Mouse (Mus musculus) forebrain, embryonic 16.5 days (tissue): ENCODE data around the gene Serinc2. TPM values are rescaled to one million over a fixed set of nuclear protein-coding genes. Genes with fewer than 3 reads are reported as not detected.
"Not testable (repeated sequence)": the region's sequence is repeated elsewhere in the genome, so short reads cannot be mapped to it uniquely, and the experiment has no call there.

Experiments
- ATAC-seq: fragments of 200-750 bp; cut with Nextera tagmentation; 2 replicates; pipeline ENCODE4 v1.8.0; 2017; ENCODE audit warnings: mild to moderate bottlenecking, moderate library complexity
- H3K27ac ChIP-seq: fragments of 300-500 bp; sonication (generic); 2 replicates; pipeline ENCODE4 v1.5.1; 2014; ENCODE audit warnings: low read length, control low read depth
- H3K27me3 ChIP-seq: fragments of 300-500 bp; sonication (generic); replicated peaks from 2 replicates; pipeline ENCODE4 v1.6.1; 2014; ENCODE audit warnings: low read length; ENCODE audit not compliant: control insufficient read depth, insufficient read depth
- H3K36me3 ChIP-seq: fragments of 300-500 bp; sonication (generic); 2 replicates; pipeline ENCODE4 v1.6.1; 2014; ENCODE audit not compliant: control insufficient read depth, insufficient read depth
- H3K4me1 ChIP-seq: fragments of 300-500 bp; sonication (generic); replicated peaks from 2 replicates; pipeline ENCODE4 v1.6.1; 2014; ENCODE audit warnings: low read length; ENCODE audit not compliant: control insufficient read depth, insufficient read depth
- H3K4me2 ChIP-seq: fragments of 300-500 bp; sonication (generic); 2 replicates; pipeline ENCODE4 v1.6.1; 2014; ENCODE audit warnings: mild to moderate bottlenecking, low read length, control low read depth
- H3K4me3 ChIP-seq: fragments of 300-500 bp; sonication (generic); replicated peaks from 2 replicates; pipeline ENCODE4 v1.5.1; 2014; ENCODE audit warnings: mild to moderate bottlenecking, low read length, control low read depth
- H3K9ac ChIP-seq: fragments of 300-500 bp; sonication (generic); replicated peaks from 2 replicates; pipeline ENCODE4 v1.6.1; 2014; ENCODE audit warnings: low read depth, low read length, control low read depth
- H3K9me3 ChIP-seq: fragments of 300-500 bp; sonication (generic); 2 replicates; pipeline ENCODE4 v1.6.1; 2016; ENCODE audit warnings: low read length; ENCODE audit not compliant: control insufficient read depth
- WGBS: fragments of 180-500 bp; shearing (Covaris S2); extraction: QIAGEN DNeasy Blood & Tissue Kit; methylation state at CpG from one replicate; pipeline ENCODE4 v1.1.7; 2014; 5-methylcytosine and 5-hydroxymethylcytosine counted together
- polyA plus RNA-seq: library from polyadenylated mRNA; unstranded; fragments of >200 nt; fragmentation: Nextera tagmentation; extraction: Ambion mirVana; gene quantifications from 2 replicates; pipeline ENCODE4 v1.2.1, GENCODE M21; 2015

Gene Serinc2
- polyA plus RNA-seq, 1 experiment from 2014 or later = 80.2 TPM

DNA sequence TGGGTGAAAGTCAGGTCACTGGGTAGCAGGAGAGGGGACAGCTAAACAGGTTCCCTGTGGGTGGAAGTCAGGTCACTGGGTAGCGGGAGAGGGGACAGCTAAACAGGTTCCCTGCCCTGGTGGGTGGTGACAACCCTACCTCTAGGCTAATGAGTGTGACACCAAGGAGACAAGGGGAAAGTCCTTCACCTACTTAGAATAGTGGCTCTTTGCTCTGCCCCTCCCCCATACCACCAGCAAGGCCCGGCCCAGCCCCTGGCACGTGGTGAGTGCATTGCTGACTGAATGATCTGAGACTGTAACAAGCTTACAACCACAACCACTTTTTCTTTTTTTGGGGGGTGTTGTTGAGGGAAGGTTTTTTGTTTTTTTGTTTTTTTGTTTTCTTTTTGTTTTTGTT is 27.2 kb downstream of the Serinc2 start:
- no peak overlapping the region for H3K4me3 ChIP-seq
- WGBS = 51% methylated on average over 3 of the region's 3 CpGs
- no peak overlapping the region for H3K9ac ChIP-seq
- no peak for ATAC-seq
- no peaks in the 10 kb centered on the region for H3K4me1 ChIP-seq
- H3K27me3 ChIP-seq = no peaks in the 10 kb centered on the region
- H3K9me3 ChIP-seq = no peaks in the 10 kb centered on the region
- H3K36me3 ChIP-seq = peaks cover 21% of the 10 kb centered on the region
- no peak overlapping the region for H3K4me2 ChIP-seq
- H3K27ac ChIP-seq = no peak overlapping the region

GRCm38 (mm10) chr4:130251172-130251705 is 27.8 kb downstream of the Serinc2 start:
- H3K9me3 ChIP-seq = no peaks in the 10 kb centered on the region
- ATAC-seq = no peak
- WGBS = 56% methylated on average over 7 of the region's 7 CpGs
- H3K27me3 ChIP-seq = no peaks in the 10 kb centered on the region
- peaks cover 19% of the 10 kb centered on the region for H3K36me3 ChIP-seq
- H3K27ac ChIP-seq = no peak overlapping the region
- H3K9ac ChIP-seq = no peak overlapping the region
- H3K4me2 ChIP-seq = no peak overlapping the region
- no peaks in the 10 kb centered on the region for H3K4me1 ChIP-seq
- H3K4me3 ChIP-seq = no peak overlapping the region

DNA sequence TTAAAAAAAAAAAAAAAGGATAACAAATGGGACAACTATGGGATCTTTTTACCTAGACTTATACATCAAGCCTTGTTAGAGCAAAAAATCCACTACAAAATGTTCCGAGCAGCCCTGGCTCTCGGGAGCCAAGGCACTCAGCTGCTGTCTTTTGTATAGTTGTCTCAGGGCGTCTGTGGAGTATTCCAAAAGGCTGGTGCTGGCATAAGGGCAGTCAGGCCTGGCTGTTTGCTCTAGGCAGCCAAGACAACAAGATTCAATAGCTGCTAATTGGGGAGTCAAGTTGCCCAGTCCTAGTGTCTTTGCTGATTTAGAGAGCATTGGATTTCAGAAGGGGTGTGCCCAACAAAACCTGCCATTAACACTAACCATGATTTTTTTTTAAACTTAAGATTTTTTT is 30.4 kb downstream of the Serinc2 start:
- Histone ChIP-seq H3K27ac (no peak overlapping the region; the same call in 1 of the 2 replicates), H3K4me2 (no peak overlapping the region), H3K9me3 (no peaks in the 10 kb centered on the region), H3K36me3 (0 out of 2 replicates have a peak, but pooled peaks cover 6% of the 10 kb centered on the region), H3K4me3 (no peak overlapping the region), H3K27me3 (no peaks in the 10 kb centered on the region), H3K9ac (no peak overlapping the region), H3K4me1 (no peaks in the 10 kb centered on the region)
- ATAC-seq = peak; percentile 57
- 32% methylated on average over 3 of the region's 3 CpGs for WGBS

DNA sequence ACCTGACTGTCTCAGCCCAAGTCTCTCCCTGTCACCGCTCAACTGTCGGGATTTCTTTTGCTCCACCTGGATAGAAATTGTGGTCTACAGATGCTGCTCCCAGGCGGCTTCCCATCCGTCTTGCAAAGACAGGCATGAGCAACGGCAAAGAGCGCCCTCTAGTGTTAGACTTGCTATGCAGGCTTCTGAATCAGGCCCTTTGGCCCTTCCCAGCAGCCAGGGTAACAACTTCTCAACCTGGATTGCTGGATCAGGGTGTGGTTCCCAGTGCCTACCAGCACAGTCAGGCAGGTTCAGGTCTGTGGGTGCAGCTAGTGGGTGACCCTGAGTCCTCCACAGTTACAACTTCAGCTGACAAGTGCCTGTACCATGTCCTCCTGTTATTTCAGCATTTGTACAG is 32.9 kb downstream of the Serinc2 start:
- Histone ChIP-seq H3K9ac (no peak overlapping the region), H3K4me2 (no peak overlapping the region), H3K4me1 (no peaks in the 10 kb centered on the region), H3K27ac (no peak overlapping the region), H3K9me3 (no peaks in the 10 kb centered on the region), H3K4me3 (no peak overlapping the region), H3K36me3 (0 out of 2 replicates have a peak, but pooled peaks cover 4% of the 10 kb centered on the region), H3K27me3 (no peaks in the 10 kb centered on the region)
- 3% methylated on average over 6 of the region's 6 CpGs for WGBS
- ATAC-seq = 0 out of 2 replicates have a peak, but pooled peaks have one; percentile 28

GRCm38 (mm10) chr4:130244749-130245148 is 34.3 kb downstream of the Serinc2 start:
- Histone ChIP-seq H3K36me3 (no peaks in the 10 kb centered on the region), H3K4me3 (no peak overlapping the region), H3K9ac (no peak overlapping the region), H3K27me3 (no peaks in the 10 kb centered on the region), H3K4me2 (no peak overlapping the region), H3K4me1 (no peaks in the 10 kb centered on the region), H3K27ac (no peak overlapping the region), H3K9me3 (no peaks in the 10 kb centered on the region)
- no peak for ATAC-seq
- 83% methylated on average over 8 of the region's 8 CpGs for WGBS

DNA sequence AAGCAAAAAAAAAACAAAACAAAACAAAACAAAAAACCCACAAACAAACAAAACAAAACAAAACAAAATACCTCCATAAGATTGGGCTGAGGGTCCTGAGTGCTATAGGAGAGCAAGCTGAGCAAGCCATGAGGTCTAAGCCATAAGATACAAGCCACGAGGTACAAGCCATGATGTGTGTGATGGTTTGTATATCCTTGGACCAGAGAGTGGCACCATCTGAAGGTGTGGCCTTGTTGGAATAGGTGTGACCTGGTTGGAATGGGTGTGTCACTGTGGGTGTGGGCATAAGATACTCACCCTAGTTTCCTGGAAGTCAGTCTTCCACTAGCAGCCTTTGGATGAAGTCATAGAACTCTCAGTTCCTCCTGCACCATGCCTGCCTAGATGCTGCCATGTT is 35.4 kb downstream of the Serinc2 start:
- H3K4me3 ChIP-seq, H3K9me3 ChIP-seq, H3K27ac ChIP-seq, ATAC-seq, H3K4me1 ChIP-seq, H3K9ac ChIP-seq, H3K27me3 ChIP-seq, H3K36me3 ChIP-seq, H3K4me2 ChIP-seq: not testable (repeated sequence)
- 69% methylated on average over 1 of the region's 1 CpGs for WGBS

GRCm38 (mm10) chr4:130242956-130243355 is 36.0 kb downstream of the Serinc2 start:
- no peaks in the 10 kb centered on the region for H3K9me3 ChIP-seq
- no peaks in the 10 kb centered on the region for H3K4me1 ChIP-seq
- H3K36me3 ChIP-seq = no peaks in the 10 kb centered on the region
- H3K4me3 ChIP-seq = no peak overlapping the region
- ATAC-seq = no peak
- H3K4me2 ChIP-seq = no peak overlapping the region
- H3K27me3 ChIP-seq = no peaks in the 10 kb centered on the region
- H3K27ac ChIP-seq = no peak overlapping the region
- WGBS = 93% methylated on average over 5 of the region's 5 CpGs
- H3K9ac ChIP-seq = no peak overlapping the region

- no peaks in the 10 kb centered on the region for H3K4me1 ChIP-seq
- WGBS = 39% methylated on average over 5 of the region's 5 CpGs
- no peak overlapping the region for H3K4me3 ChIP-seq
- H3K27me3 ChIP-seq = no peaks in the 10 kb centered on the region
- no peak for ATAC-seq
- H3K27ac ChIP-seq = no peak overlapping the region
- H3K9me3 ChIP-seq = no peaks in the 10 kb centered on the region
- no peak overlapping the region for H3K9ac ChIP-seq
- H3K36me3 ChIP-seq = no peaks in the 10 kb centered on the region
- no peak overlapping the region for H3K4me2 ChIP-seq
Measured at GRCm38 (mm10) chr4:130240695-130241094, 38.3 kb downstream of the Serinc2 start.

DNA sequence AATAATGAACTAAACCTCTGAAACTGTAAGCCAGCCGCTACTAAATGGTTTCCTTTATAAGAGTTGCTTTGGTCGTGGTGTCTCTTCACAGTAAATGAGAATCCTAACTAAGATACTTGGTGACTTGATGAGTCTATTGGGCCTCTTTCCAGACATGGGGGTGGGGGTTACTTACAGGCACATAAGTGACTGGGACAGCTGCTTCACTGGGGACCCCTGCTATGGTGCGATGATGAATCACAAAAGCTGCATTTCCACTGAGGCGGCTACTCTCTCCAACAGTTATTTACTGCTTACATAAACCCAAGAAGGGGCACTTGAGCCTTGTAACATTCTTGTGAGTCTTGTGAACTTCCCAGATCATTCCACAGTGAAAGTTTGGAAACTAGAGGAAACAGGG is 41.4 kb downstream of the Serinc2 start:
- no peak overlapping the region for H3K9ac ChIP-seq
- no peaks in the 10 kb centered on the region for H3K36me3 ChIP-seq
- H3K27me3 ChIP-seq = no peaks in the 10 kb centered on the region
- no peaks in the 10 kb centered on the region for H3K9me3 ChIP-seq
- H3K4me1 ChIP-seq = no peaks in the 10 kb centered on the region
- no peak for ATAC-seq
- 84% methylated on average over 4 of the region's 4 CpGs for WGBS
- H3K4me3 ChIP-seq = no peak overlapping the region
- no peak overlapping the region for H3K4me2 ChIP-seq
- no peak overlapping the region for H3K27ac ChIP-seq

DNA sequence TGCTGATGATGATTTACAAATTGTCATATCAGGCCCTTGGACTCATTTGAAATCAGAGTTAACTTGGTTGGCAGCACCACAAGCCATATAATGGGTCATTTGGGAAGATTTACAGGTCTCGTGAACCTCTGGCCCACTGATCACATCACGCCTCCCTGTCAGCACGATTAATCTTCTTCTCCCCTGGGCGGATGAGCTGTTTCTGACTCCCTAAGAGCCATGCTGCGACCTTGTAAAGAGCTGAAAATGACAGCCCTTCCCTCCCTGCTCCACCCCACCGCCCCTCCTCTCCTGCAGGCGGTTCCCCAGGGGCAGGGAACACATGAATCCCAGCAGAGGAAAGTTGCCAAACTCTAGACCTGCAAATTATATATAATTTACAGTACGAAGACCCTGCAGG is 42.6 kb downstream of the Serinc2 start:
- no peak for ATAC-seq
- Histone ChIP-seq H3K4me1 (no peaks in the 10 kb centered on the region), H3K27me3 (no peaks in the 10 kb centered on the region), H3K4me2 (no peak overlapping the region), H3K4me3 (no peak overlapping the region), H3K9ac (no peak overlapping the region), H3K27ac (no peak overlapping the region), H3K9me3 (no peaks in the 10 kb centered on the region), H3K36me3 (no peaks in the 10 kb centered on the region)
- WGBS = 66% methylated on average over 8 of the region's 8 CpGs
